Mouse (Mus musculus) kidney, postnatal 36 days (tissue): ENCODE data around the gene Notch3.
"Not testable (repeated sequence)": the region's sequence is repeated elsewhere in the genome, so short reads cannot be mapped to it uniquely, and the experiment has no call there.

Source experiments
- DNase-seq, 2 experiments: peaks; one replicate each; pipeline ENCODE4 v3.0.0; 2021 to 2022; ENCODE audit warnings: mixed read lengths in 2 of 2

Gene Notch3

GRCm38 (mm10) chr17:32166687-32167086 lies at the start of gene Notch3:
Gene Notch3 (minus strand): TSS chr17:32166852.
- peak; percentile 49 to 79 for DNase-seq

GRCm38 (mm10) chr17:32215587-32215986 lies 48.9 kb upstream of the Notch3 start:
- DNase-seq = peak in 1 of 2 experiments; percentile 26

- not testable (repeated sequence) for DNase-seq
These were observed 44.9 kb upstream of the Notch3 start for GRCm38 (mm10) chr17:32211554-32211953.

DNA sequence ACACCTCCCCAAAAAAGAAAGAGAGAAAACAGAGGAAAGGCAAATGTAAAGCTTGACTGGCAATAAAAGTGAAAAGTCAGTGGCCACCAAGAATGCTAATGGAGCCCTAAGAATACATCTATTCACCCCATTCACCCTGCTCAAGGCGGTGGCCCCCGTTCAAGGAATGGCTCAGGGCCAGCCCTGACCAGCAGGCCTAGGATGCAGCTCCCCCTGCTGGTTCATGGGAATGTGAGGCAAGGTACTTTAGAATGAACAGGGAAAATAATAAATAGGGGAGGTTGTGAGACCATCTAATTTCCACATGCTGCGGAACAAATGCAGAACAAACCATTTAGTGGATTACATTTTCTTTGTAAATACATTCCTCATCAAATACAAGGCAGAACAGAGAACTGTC lies 43.1 kb upstream of the Notch3 start:
- peak; percentile 49 to 85 for DNase-seq

DNA sequence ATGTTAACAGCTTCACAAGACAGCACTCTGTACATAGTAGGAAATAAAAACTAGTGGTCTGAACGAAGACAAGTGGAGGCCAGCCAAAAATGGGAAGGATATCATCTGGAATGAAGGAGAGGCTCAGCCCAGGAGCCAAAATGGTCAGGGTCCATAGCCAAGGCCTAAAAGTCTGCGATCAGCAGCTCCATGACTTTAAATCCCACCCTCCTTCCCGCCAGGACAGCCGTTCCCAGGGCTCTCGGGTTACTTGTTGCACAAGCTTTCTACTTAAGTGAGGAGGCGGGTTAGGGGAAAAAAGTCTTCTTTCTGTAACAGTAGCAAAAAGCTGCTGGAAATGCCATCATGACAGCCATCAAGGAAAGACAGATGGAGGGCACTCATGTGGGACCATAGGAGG lies 42.5 kb upstream of the Notch3 start:
- peak in 1 of 2 experiments; percentile 12 for DNase-seq

GRCm38 (mm10) chr17:32207586-32208245 lies 41.1 kb upstream of the Notch3 start:
- DNase-seq = peak; percentile 44 to 58

DNA sequence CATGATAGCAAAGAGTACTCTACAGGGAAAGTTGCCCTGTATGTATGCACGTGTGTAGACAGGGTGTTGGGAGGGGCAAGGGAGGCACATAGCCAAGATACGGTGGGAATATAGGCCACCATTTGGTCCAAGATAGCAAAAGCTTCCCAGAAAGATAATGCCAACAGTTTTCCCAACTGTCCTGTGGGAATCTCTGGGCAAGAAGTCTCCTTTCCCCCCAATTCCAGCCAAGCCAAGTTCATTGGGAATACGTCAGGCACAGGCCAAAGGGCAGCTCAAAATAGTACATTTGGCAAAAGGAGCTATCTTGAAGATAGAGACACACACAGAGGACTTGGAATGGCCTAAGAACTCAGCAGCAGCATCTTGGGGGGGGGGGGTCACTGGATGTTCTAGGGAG lies 38.7 kb upstream of the Notch3 start:
- DNase-seq = peak in 1 of 2 experiments; percentile 25

DNA sequence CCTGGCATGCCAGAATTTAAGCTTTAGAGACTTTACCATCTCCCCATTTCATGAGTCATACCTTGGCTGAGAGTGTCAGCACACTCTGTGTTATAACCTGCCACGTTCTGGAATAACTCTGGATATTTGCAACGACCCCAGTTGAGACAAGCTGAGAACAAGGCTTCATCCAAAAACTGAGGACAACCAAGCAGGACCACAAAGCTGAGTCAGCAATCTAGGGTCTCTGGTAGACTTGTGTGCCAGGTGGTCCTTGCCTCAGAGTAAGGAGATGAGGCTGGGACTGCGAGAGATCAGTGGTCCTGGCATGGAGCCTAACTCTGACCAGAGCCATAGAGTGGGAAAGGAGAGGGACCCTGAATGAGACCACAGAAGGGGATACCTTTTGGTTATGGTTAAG lies 36.3 kb upstream of the Notch3 start:
- no peak for DNase-seq

DNA sequence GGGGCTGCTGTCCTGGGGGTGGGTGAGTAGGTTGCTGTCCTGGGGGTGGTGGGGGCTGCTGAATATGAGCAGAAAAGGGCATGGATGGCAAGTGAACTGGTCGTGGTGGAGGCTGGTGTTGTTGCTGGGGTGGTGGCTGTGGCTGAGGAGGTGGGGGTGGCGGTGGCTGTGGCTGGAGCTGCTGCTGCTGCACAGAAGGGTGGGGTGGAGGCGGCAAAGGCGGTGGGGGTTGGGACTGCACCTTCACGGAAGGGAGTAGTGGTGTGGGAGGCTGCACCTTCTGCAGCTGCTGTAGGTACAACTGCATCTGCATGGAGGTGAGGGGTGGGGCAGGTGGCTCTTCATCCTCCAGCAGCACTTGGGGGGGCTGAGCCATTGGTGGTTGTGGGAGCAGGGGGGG lies 34.4 kb upstream of the Notch3 start:
- no peak for DNase-seq

DNA sequence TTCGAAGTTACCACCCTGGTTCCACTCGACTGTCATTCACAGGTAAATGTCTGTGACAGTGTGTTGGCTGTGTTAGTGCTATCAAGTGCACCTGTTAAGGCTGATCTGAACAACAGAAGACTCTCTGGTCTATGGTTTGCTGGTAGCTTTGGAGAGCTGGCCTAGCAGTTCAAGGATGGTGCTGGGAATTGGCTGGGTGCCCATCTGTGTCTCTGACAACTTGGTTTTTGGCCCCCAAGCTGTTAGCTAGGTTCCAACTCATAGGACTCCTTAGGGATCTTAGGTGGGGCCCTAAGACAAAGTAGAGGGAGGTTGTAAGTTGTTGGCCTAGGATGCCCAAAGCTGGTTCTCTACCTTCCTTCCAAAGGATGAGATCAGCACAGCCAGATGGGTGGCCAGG lies 33.1 kb upstream of the Notch3 start:
- no peak for DNase-seq

DNA sequence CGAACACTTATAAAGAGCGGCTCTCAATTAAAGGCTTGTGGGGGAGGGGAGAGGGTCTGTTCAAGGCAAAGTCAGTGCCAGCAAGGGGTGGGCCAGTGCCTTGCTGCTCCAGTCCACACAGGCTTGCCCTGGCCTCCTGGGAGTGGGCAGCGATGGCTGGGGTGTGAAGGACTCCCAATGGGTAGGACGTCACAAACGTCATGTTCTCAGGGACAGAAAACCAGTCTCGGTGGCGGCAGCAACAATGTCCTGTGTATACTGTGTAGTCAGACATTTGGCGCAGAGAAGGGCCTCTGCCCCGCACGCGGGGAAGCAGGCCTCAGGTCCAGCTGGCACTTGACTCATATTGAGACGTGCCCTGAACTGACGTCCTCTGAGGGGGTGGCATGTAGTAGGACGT lies 30.5 kb upstream of the Notch3 start:
- no peak for DNase-seq

GRCm38 (mm10) chr17:32195725-32196124 lies 29.1 kb upstream of the Notch3 start:
- DNase-seq = no peak

GRCm38 (mm10) chr17:32193010-32193409 lies 26.4 kb upstream of the Notch3 start:
- no peak for DNase-seq

DNA sequence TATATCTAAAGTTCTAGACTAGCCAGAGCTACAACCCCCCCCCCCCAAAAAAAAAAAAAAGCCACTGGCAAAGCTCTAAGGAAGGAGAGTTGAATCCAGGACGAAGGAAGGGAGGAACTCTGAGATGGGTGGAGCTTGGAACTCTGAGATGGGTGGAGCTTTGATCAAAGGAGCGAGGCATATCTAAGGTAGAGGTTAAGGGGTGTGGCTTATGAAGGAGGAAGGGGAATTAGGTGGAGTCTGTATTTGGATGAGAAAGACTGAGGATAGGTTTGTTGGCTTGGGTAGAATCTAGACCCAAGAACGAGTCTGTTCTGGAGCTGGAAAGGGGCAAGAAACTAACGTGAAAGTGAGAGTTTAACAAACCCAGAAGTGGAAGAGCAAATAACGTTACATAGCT lies 23.2 kb upstream of the Notch3 start:
- DNase-seq = peak in 1 of 2 experiments; percentile 21

- DNase-seq = no peak
These were observed 22.4 kb upstream of the Notch3 start, which contains the start of gene Ephx3 for GRCm38 (mm10) chr17:32188863-32189636. Gene Ephx3 (minus strand): TSS chr17:32189549.

- DNase-seq = no peak
These were observed 16.4 kb upstream of the Notch3 start for GRCm38 (mm10) chr17:32183017-32183416.

- DNase-seq = peak in 1 of 2 experiments; percentile 14
These were observed 13.2 kb upstream of the Notch3 start for GRCm38 (mm10) chr17:32179621-32180491.

DNA sequence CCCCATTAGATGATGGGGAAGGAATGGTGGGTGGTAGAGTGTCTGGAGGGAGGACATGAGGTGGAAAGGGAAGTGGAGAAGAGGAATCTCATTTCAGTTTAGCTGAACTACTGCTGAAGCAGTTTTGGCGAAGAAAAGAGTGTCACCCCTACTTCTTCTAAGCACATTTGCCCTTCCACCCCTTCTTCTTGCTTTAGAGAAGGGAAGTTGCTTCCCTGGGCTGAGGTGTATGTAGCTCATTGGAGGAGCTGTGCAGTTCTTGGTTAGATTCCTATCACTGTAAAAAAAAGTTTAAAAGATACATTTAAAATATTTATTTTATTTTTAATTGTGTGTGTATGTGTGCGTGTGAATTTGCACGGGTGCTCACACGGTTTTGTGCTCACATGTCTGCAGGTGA lies 10.3 kb upstream of the Notch3 start:
- no peak for DNase-seq

DNA sequence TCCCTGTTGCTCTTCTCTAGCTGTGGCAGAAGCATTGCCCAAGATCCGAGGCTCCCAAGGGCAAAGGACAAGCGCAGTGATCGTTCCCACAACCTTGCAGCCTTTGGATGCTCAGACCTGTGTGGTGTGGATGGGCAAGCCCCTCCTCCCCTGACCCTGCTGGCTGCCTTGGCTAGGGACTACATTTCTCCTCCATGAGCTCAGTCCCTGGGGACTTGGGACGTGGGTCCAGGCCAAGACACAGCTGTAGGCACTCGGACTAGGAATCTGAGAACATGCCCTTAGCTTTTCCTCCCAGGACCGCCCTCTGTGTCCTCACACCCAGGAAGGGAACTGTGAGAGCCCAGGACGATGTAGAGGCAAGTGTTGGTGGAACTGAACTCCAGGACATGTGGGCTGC lies 6.5 kb upstream of the Notch3 start:
- peak; percentile 71 to 78 for DNase-seq

- no peak for DNase-seq
These were observed 5.8 kb upstream of the Notch3 start for GRCm38 (mm10) chr17:32172485-32172884.

GRCm38 (mm10) chr17:32169518-32170225 lies 3.0 kb upstream of the Notch3 start:
- DNase-seq = no peak

DNA sequence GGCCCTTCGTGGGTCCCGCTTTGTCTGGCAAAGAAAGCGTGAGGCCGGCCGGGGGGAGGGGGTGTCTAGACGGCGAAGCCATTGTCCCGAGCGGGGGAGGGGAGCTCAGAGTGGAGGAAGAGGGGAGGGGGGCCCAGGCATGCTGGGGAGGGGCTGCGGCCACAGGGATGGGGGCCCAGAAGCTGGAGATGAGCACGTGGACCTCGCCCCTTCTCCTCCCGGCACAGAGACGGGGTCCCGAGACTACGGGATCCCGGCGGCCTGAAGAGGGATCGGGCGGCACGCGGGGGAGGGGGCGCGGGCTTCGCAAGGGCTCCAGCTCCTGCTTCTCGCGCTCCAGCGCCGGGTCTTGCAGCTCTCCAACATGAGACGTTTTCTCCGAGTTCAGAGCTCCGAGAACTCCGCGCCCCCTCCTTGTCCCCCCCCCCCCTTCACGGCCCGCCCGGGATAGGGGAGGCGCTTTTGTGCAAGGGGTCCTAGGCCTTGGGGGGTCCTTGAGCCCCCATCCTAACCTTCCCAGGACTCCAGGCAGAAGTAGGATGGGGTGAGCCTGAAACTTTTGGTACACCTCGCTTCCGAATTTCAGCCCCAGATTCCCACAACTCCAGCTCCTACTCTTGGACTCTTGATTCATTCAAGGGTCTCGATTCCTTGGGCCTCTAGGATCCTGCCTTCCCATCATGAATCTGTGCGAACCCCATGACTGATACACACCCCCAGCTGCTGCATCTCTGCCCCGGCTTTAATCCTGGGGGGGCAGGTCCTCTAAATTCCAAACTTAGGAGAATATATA lies 653 bp downstream of the Notch3 start:
- DNase-seq = peak; percentile 34 to 71
